Mouse (Mus musculus) liver, postnatal 0 days (tissue): ENCODE measurements around the gene Chadl. TPM values are rescaled to one million over a fixed set of nuclear protein-coding genes. Genes with fewer than 3 reads are reported as not detected.

Experiments used
- ATAC-seq: fragments of 200-750 bp; cut with Nextera tagmentation; 2 replicates; pipeline ENCODE4 v1.8.0; 2017; ENCODE audit warnings: mild to moderate bottlenecking, moderate library complexity
- DNase-seq: peaks from one replicate; pipeline ENCODE4 v3.0.0-alpha.2; 2016
- H3K27ac ChIP-seq: fragments of 300-500 bp; sonication (generic); 2 replicates; pipeline ENCODE4 v1.5.1; 2014; ENCODE audit warnings: antibody characterized with exemption, moderate library complexity, mild to moderate bottlenecking, low read depth
- H3K27me3 ChIP-seq: fragments of 300-500 bp; sonication (generic); 2 replicates; pipeline ENCODE4 v1.6.1; 2014; ENCODE audit warnings: low read length, control low read depth, mixed read lengths; ENCODE audit not compliant: insufficient read depth
- H3K36me3 ChIP-seq: fragments of 300-500 bp; sonication (generic); replicated peaks from 2 replicates; pipeline ENCODE4 v1.6.1; 2014; ENCODE audit warnings: mild to moderate bottlenecking, control low read depth, low read length, moderate library complexity, mixed read lengths; ENCODE audit not compliant: insufficient read depth
- H3K4me1 ChIP-seq: fragments of 300-500 bp; sonication (generic); 2 replicates; pipeline ENCODE4 v1.6.1; 2014; ENCODE audit warnings: antibody characterized with exemption, mild to moderate bottlenecking, control low read depth; ENCODE audit not compliant: insufficient read depth
- H3K4me2 ChIP-seq: fragments of 300-500 bp; sonication (generic); 2 replicates; pipeline ENCODE4 v1.6.1; 2014; ENCODE audit warnings: low read depth, mild to moderate bottlenecking, low read length, moderate library complexity, mixed read lengths
- H3K4me3 ChIP-seq: fragments of 300-500 bp; sonication (generic); 2 replicates; pipeline ENCODE4 v1.5.1; 2014; ENCODE audit warnings: low read depth, low read length
- H3K9ac ChIP-seq: fragments of 300-500 bp; sonication (generic); replicated peaks from 2 replicates; pipeline ENCODE4 v1.6.1; 2014; ENCODE audit warnings: mild to moderate bottlenecking, moderate library complexity
- H3K9me3 ChIP-seq: fragments of 300-500 bp; sonication (generic); 2 replicates; pipeline ENCODE4 v1.6.1; 2016; ENCODE audit warnings: mild to moderate bottlenecking, control low read depth, low read length, mixed read lengths
- CTCF ChIP-seq: sonication (generic); IDR thresholded peaks from 2 replicates; pipeline ENCODE4 v1.5.1; 2016; ENCODE audit warnings: antibody characterized with exemption, low read depth
- EP300 ChIP-seq: IDR thresholded peaks from 2 replicates; pipeline ENCODE4 v1.6.1; 2016; ENCODE audit warnings: antibody characterized with exemption, low read depth, mild to moderate bottlenecking
- WGBS: fragments of 180-500 bp; shearing (Covaris S2); extraction: QIAGEN DNeasy Blood & Tissue Kit; methylation state at CpG from one replicate; pipeline ENCODE4 v1.1.7; 2014; ENCODE audit not compliant: insufficient replicate concordance; 5-methylcytosine and 5-hydroxymethylcytosine counted together
- polyA plus RNA-seq: library from polyadenylated mRNA; unstranded; fragments of >200 nt; fragmentation: Nextera tagmentation; extraction: Ambion mirVana; gene quantifications from 2 replicates; pipeline ENCODE4 v1.2.1, GENCODE M21; 2015

Gene Chadl
- polyA plus RNA-seq, 1 experiment from 2014 or later = 1.4 TPM

DNA sequence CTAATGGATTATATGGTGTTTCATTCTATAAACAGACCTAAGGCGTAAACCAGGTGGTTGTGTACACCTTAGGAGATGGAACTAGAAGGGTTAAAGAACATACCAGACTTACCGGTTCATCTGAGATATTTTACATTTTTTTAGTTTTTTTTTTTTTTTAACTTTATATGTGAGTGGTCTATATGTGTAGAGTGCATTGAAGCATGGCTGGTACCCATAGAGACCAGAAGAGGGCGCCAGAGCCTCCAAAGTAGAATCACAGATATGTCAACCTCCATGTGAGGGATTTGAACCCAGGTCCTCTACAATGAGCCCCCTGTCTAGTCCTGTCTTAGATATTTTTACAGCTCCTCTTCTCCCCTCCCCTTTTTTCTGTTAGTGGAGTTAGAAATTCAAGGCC, 760 bp upstream of the Chadl start:
- Histone ChIP-seq H3K27ac (no peak overlapping the region), H3K4me1 (peaks cover 10% of the 10 kb centered on the region), H3K9ac (no peak overlapping the region), H3K4me2 (no peak overlapping the region), H3K9me3 (no peaks in the 10 kb centered on the region), H3K36me3 (no peaks in the 10 kb centered on the region), H3K4me3 (no peak overlapping the region), H3K27me3 (peaks cover 23% of the 10 kb centered on the region)
- ATAC-seq (no peak), DNase-seq (peak; percentile 47)
- TF ChIP-seq EP300 = no peak
- TF ChIP-seq CTCF = peak; percentile 67
- WGBS = 51% methylated on average over 3 of the region's 3 CpGs

DNA sequence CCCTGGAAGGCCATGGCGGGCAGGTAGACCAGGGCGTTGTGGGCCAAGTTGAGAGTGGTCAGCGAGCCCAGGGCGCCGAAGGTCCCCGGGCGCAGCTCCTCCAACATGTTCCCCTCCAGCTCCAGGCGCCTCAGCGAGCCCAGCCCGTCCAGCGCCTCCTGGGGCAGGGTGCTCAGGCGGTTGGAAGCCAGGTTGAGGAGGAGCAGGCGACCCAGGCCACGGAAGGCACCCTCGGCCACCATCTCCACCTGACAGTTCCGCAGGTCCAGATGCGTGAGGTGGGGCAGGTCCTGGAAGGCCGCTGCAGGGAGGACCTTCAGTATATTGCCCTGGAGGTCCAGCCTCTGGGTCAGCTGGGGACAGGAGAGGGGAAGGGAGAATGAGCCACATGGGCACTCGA, 2.2 kb downstream of the Chadl start:
- 47% methylated on average over 18 of the region's 19 CpGs for WGBS
- Histone ChIP-seq H3K9ac (peak overlapping the region; percentile 43), H3K9me3 (no peaks in the 10 kb centered on the region), H3K4me3 (peak overlapping the region; percentile 57), H3K4me1 (peaks cover 7% of the 10 kb centered on the region), H3K27ac (no peak overlapping the region), H3K36me3 (no peaks in the 10 kb centered on the region), H3K4me2 (peak overlapping the region; percentile 91), H3K27me3 (peaks cover 35% of the 10 kb centered on the region)
- DNase-seq (no peak), ATAC-seq (no peak)
- no peak for TF ChIP-seq CTCF

DNA sequence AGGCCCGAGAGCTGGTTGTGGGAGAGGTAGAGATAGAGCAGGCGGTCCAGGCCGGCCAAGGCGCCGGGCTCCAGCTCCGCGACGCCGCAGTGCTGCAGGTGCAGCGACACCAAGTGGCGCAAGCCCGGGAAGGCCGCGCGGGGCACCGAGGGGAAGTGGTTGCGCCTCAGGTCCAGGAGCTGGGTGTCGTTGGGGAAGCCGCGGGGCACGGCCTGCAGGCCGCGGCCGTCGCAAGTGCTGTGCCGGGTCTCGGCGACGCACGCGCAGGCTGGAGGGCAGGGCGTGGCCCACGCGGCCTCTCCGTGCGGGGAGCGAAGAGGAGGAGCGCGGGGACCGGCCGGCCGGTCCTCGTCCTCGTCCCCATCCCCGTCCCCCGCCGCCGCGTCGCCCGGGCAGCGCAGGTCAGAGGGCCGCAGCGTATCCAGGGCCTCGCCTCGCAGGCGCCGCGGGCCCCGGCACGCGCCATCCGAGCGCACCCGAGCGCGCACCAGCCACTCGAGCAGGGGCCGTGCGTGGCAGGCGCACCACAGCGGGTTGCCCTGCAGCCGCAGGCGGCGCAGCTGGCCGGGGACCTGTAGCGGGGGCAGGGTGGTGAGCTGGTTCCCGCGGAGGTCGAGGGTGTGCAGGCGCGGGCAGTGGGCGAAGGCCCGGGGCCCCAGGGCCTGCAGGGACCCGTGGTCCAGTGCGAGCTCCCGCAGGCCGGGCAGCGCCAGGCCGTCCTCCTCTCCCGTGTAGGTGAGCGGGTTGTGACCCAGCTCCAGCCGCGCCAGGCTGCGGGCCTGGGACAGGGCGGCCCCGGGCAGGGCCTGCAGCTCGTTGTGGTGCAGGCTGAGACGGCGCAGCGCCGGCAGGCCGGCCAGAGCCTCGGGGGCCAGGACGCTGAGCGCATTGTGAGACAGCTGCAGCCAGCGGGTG, 2.9 kb downstream of the Chadl start:
- H3K4me1 ChIP-seq = peaks cover 7% of the 10 kb centered on the region
- H3K4me2 ChIP-seq = peak overlapping the region; percentile 91
- H3K27ac ChIP-seq = no peak overlapping the region
- peak overlapping the region; percentile 43 for H3K9ac ChIP-seq
- H3K9me3 ChIP-seq = no peaks in the 10 kb centered on the region
- peak overlapping the region; percentile 57 for H3K4me3 ChIP-seq
- peaks cover 35% of the 10 kb centered on the region for H3K27me3 ChIP-seq
- TF ChIP-seq CTCF = peak; percentile 81
- TF ChIP-seq EP300 = no peak
- no peaks in the 10 kb centered on the region for H3K36me3 ChIP-seq
- WGBS = 2% methylated on average over 49 of the region's 107 CpGs
- ATAC-seq = peak; percentile 80
- DNase-seq = peak; percentile 88

DNA sequence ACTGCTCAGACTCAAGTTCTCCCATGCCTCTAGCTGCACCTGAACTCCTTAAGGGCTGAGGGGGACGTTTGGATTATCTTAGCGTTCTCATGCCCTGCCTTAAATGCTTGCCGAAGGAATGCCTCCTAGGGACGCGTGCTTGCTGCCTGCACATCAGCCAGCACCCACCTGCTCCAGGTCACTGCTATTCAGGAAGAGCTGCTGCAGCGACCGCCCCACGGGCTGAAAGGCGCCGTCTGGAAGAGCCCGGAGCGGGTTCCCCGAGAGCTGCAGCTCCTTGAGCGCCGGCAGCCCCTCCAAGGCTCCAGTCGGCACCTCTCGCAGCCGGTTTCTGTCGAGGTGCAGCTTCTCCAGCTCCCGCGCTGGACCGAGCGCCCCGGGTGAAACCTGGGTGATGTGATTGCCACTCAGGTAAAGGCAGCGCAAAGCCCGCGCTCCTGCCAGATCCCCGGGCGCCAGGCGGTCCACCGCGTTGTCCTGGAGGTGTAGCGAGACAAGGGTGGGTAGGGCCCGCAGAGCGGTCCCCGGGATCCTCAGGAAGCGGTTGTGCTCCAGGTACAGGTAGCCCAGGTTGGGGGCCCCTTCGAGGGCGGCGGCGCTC, 3.6 kb downstream of the Chadl start:
- peaks cover 35% of the 10 kb centered on the region for H3K27me3 ChIP-seq
- ATAC-seq = peak; percentile 27
- H3K4me3 ChIP-seq = peak overlapping the region; percentile 57
- WGBS = 6% methylated on average over 39 of the region's 41 CpGs
- H3K4me1 ChIP-seq = peaks cover 7% of the 10 kb centered on the region
- peak overlapping the region; percentile 91 for H3K4me2 ChIP-seq
- H3K9ac ChIP-seq = peak overlapping the region; percentile 43
- H3K9me3 ChIP-seq = no peaks in the 10 kb centered on the region
- no peaks in the 10 kb centered on the region; the same call in 1 of the 2 replicates for H3K36me3 ChIP-seq
- TF ChIP-seq EP300 (no peak), CTCF (no peak)
- H3K27ac ChIP-seq = no peak overlapping the region
- no peak for DNase-seq

DNA sequence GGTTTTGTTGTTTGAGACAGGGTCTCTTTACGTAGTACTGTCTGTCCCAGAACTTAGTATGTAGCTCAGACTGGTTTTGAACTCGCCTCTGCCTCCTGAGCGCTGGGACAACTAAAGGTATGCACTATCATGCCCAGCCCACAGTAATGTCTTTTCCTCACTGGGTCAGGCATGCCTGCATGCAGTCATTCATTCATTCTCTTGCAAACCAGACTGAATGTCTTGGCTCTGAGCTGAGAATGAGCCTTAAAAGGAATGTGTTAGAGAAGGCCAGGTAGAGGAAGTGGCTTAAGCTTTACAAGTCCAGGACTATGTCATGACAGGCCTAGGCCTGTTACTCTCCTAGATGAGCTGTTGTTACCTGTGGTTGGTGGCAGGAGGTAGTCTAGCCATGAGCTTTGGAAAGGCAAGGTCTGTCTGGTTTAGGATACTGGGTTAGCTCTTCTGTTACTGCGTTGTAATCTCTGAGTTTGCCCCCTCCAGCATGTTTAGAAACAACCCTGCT, 16.7 kb downstream of the Chadl start:
- H3K27me3 ChIP-seq = no peaks in the 10 kb centered on the region
- DNase-seq (no peak), ATAC-seq (no peak)
- H3K36me3 ChIP-seq = peaks cover 19% of the 10 kb centered on the region
- H3K27ac ChIP-seq = no peak overlapping the region
- H3K4me2 ChIP-seq = no peak overlapping the region
- WGBS = 92% methylated on average over 4 of the region's 4 CpGs
- H3K4me3 ChIP-seq = no peak overlapping the region
- H3K9me3 ChIP-seq = no peaks in the 10 kb centered on the region
- H3K9ac ChIP-seq = no peak overlapping the region
- TF ChIP-seq CTCF (no peak), EP300 (no peak)
- H3K4me1 ChIP-seq = no peaks in the 10 kb centered on the region

DNA sequence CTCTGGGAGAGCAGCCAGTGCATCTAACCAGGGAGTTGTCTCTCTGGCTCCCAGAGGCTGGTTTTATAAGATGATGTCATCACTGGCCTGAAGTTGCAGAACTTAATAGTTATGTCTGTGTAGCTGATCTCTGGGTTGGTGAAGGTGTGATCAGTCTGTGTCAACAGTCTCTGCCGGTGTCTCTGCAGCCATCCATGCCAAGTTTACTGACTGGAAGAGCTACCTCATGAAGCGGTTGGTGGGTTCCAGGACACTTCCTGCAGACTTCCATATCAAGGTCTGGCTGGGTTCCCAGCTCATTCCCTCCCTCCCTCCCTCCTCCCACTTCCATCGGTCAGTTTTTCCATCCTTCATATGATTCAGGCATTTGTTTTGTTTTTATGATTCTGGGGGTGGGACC, 20.4 kb downstream of the Chadl start:
- no peaks in the 10 kb centered on the region for H3K4me1 ChIP-seq
- DNase-seq = no peak
- H3K4me2 ChIP-seq = no peak overlapping the region
- no peak overlapping the region for H3K27ac ChIP-seq
- no peak overlapping the region for H3K9ac ChIP-seq
- 74% methylated on average over 3 of the region's 3 CpGs for WGBS
- no peak overlapping the region for H3K4me3 ChIP-seq
- peaks cover 3% of the 10 kb centered on the region; the same call in 1 of the 2 replicates for H3K36me3 ChIP-seq
- no peak for ATAC-seq
- TF ChIP-seq CTCF = no peak
- no peak for TF ChIP-seq EP300
- H3K9me3 ChIP-seq = no peaks in the 10 kb centered on the region
- H3K27me3 ChIP-seq = no peaks in the 10 kb centered on the region
